Mouse (Mus musculus) kidney, adult 11 months (tissue): Measurements from ENCODE around the gene Gzmm.

ENCODE experiments used
- DNase-seq: peaks from one replicate; pipeline ENCODE4 v3.0.0; 2022

The Gzmm gene

GRCm38 (mm10) chr10:79688720-79689119 lies at the start of gene Gzmm:
Gzmm (plus strand) TSS chr10:79689020.
- no peak for DNase-seq

- no peak for DNase-seq
Observed at GRCm38 (mm10) chr10:79645711-79646110, 43.1 kb upstream of the Gzmm start, which contains the start of gene Odf3l2. Odf3l2 (minus strand) TSS chr10:79645738.

DNA sequence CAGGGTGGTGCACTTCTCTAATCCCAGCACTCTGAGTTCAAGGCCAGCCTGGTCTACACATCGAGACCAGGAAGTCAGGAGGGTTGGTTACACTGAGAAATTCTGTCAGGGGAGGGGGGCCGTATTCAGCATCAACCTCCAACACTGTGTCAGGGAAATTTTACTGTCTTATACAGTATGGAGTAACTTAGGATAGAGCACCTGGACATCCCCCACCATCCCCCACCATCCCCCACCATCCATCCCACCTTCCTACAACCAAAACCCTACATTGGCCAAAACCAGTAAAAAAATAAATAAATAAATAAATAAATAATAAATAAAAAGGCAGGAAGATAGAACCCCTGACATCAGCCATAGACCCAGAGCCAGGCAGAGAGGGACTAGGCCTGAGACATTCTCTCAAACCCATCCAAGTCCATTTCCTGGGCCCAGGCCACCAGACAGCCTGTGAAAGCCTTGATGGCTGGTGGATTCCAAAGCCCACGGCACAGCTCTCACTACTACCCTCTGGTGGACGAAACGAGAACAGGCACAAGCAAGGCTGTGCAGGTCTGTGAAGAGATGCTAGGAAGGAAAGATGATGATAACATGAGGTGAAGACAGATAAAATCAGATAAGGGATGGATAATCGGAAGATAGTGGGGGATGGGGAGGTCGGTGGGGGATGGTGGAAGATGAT lies 39.6 kb upstream of the Gzmm start:
- DNase-seq, result peak; percentile 46

- DNase-seq, result no peak
Observed at GRCm38 (mm10) chr10:79652789-79653188, 36.0 kb upstream of the Gzmm start.

GRCm38 (mm10) chr10:79654946-79655395 lies 33.8 kb upstream of the Gzmm start:
- no peak for DNase-seq

- no peak for DNase-seq
Observed at GRCm38 (mm10) chr10:79658829-79659228, 30.0 kb upstream of the Gzmm start.

- no peak for DNase-seq
Observed at GRCm38 (mm10) chr10:79660298-79660697, 28.5 kb upstream of the Gzmm start.

DNA sequence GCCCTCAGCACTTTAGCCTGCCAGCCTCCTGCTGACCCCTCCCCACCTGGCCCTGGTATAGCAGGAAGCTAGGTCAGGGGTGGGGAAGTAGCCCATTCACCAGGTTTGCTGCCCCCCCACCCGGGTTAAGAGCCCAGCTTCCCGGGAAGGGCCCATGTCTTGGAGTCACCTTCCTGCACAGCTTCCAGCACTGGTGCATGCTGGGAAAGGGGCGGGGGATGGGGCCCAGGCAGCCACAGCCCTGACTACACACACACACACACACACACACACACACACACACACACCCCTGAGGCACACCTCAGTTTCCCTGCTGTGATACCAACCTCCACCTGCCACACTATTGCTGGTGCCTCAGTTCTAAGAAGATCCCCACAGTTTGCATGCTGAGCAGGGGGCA lies 27.0 kb upstream of the Gzmm start:
- no peak for DNase-seq

- DNase-seq, result no peak
Observed at GRCm38 (mm10) chr10:79664131-79664665, 24.6 kb upstream of the Gzmm start, which contains the start of gene Madcam1. Madcam1 (plus strand) TSS chr10:79664559.

- DNase-seq, result no peak
Observed at GRCm38 (mm10) chr10:79665051-79665450, 23.8 kb upstream of the Gzmm start.

DNA sequence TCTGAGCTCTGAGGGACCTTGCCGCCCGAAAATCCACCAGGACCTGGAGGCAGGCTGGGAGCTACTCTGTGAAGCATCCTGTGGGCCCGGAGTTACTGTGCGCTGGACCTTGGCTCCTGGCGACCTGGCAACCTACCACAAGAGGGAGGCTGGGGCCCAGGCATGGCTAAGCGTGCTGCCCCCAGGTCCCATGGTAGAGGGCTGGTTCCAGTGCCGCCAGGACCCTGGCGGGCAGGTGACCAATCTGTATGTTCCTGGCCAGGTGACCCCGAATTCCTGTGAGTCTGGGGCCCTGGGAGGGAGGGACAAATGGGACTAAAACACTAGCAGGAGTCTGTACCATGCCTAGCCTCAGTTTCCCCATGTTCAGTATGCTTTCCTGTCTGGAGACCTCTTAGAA lies 22.3 kb upstream of the Gzmm start:
- no peak for DNase-seq

GRCm38 (mm10) chr10:79668076-79668475 lies 20.7 kb upstream of the Gzmm start:
- no peak for DNase-seq

DNA sequence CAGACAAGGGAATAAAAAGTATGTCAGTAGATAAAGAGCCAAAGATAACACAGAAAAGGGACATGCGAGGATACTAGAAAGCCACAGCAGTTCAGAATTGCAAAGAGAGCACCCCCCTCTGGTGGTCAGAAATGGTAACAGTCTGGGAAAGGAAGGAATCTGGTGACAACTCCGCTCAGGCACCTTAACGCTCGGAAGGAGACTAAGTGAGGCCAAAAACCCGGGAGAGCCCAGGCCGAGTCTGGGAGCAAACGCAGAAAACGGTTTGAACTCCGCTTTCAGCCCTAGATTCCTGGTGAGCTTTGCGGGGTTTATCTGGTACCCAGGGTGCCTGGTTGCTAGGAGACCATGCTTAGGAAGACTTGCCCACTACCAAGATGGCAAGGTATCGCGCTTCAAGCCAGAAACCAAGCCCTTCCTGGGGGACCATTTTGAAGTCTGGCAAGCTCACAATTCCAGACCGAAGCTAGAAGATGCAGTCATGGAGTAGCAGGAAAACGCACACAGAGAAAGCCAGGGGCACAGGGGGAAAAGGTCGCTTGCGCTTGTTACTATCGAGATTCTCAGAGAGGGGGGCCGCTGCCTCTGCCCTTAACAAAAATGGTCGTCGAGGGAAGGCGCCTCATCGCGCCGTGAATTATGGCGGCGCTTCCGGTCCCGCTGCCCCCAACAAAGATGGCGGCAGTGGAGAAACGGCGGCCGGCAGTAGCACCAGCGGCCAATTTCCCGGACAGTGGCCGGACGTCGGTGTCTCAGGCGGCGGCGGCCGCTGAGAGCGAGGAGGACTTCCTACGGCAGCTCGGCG lies 19.8 kb upstream of the Gzmm start, which contains the start of gene Tpgs1:
Tpgs1 (plus strand) TSS at position 599 of the 805 bp plus-strand sequence.
- peak; percentile 94 for DNase-seq

DNA sequence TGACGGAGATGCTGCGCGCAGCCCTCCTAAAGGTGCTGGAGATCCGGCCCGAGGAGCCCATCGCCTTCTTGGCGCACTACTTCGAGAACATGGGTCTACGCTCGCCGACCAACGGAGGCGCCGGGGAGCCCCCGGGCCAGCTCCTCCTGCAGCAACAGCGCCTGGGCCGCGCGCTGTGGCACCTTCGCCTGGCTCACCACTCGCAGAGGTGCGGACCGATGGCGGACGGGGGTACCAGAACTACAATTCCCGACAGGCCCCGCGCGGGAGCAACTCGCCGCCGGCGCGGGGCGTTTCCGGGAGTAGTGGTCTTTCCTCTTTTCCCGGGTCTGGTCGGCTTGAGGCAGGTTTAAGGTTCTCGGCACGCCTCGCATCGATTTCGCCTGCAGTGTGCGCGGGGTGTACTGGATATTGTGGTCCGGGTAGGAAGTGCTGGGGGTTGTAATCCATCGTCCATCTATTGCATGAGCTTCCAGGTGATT lies 19.2 kb upstream of the Gzmm start:
- DNase-seq, result peak; percentile 69

- DNase-seq, result no peak
Observed at GRCm38 (mm10) chr10:79670071-79670888, 18.5 kb upstream of the Gzmm start.

- DNase-seq, result no peak
Observed at GRCm38 (mm10) chr10:79671396-79672087, 17.3 kb upstream of the Gzmm start.

- DNase-seq, result no peak
Observed at GRCm38 (mm10) chr10:79672088-79672455, 16.7 kb upstream of the Gzmm start.

GRCm38 (mm10) chr10:79673054-79673453 lies 15.8 kb upstream of the Gzmm start:
- no peak for DNase-seq

DNA sequence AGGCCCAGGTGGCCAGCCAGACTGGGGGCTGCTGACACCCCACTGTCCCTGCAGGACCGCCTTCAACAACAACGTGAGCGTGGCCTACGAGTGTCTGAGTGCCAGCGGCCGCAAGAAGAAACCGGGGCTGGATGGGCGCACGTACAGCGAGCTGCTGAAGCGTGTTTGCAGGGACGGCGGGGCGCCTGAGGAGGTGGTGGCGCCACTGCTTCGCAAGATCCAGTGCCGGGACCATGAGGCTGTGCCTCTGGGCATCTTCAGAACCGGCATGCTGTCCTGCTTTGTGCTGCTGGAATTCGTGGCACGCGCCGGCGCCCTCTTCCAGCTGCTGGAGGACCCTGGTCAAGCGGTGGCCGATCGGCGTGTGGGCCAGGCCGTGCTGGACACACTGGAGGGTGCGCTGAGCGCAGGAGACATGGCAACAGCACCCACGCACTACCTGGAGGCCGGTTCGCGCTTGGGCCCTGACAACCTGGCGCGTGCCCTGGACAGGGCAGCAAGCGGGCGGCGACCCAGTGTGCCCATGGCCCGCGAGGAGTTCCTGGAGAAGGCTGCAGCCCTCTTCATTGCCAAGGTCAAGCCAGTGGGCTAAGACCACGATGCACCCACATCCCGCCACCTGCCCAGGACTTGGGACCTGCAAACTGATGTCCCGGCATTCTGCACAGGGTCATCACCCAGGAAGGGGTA lies 13.3 kb upstream of the Gzmm start:
- no peak for DNase-seq

DNA sequence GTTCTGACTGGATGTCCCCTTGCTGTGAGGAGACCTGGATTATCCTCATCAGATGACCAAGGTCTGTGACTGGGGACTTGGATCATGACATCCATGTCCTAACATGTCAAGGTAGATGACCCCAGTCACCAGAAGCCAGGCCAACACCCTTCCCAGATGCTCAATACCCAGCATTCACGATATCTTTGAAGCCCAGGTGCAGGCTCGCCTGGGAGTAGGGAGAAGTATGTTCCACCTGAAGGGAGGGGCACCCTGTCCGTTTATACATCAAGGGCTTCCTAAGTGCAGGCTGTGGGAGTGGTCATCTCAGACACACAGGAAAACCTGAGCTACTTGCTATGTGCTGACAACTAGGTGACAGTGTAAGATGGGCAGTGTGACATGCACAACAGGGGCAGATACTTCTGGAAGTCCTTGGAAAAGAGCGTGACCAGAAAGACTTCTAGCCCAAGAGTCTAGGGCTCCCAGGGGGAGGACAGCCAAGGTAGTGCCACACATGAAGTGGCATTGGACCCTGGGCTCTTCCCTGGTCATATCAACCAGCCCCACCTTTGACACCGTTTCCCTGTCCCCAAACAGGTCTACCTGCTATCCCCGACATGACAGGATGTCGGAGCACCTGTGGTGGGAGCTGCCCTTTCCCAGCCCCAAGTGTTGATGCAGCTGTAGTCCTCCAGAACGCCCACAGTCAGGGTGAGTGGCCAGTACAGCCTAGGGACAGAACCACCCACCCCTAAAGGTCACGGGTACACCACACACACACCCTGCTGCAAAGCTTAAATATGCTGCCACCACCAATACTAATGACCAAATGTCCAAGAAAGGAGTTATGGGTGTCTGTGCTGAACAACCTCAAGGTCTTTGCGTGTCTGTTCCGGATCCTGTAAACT lies 8.0 kb upstream of the Gzmm start:
- DNase-seq, result no peak
